Mouse (Mus musculus): Measurements from ENCODE around the gene Celsr3.

DNA sequence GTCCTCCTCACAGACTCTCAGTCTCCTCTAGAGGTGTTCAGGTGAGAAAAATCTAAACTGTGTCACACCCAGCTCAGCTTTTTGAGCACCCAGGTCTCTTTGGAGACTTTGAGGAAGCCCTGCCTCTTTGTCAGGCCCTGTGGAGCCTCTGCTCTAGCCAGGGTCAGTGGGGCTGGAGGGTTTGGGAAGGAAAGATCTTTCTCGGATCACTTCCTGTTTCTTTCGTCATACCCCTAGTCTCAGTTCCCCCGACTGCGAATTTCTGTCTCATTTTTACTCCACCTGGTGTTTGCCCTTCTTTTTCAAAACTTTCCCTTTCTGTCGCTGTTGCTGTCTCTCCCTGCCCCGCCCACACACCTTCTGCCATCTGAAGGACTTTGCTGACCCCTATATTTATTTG lies 16.4 kb upstream of the Celsr3 start:
- TF ChIP-seq POLR2A (IDR thresholded peaks at IDR 0.05; ENCODE audit: borderline replicate concordance, control insufficient read depth, low read depth, low read length) (no peak), CTCF (IDR thresholded peaks at IDR 0.05; ENCODE audit: control insufficient read depth, insufficient read depth, low read length) (no peak)

Measured in bone marrow, adult 2 months (tissue).